Mouse (Mus musculus) kidney, postnatal 36 days (tissue): ENCODE data around the gene Pgam1.
"Not testable (repeated sequence)": the region's sequence is repeated elsewhere in the genome, so short reads cannot be mapped to it uniquely, and the experiment has no call there.

Experiments used
- DNase-seq, 2 experiments: peaks; one replicate each; pipeline ENCODE4 v3.0.0; 2021 to 2022; ENCODE audit warnings: mixed read lengths in 2 of 2

Gene Pgam1

DNA sequence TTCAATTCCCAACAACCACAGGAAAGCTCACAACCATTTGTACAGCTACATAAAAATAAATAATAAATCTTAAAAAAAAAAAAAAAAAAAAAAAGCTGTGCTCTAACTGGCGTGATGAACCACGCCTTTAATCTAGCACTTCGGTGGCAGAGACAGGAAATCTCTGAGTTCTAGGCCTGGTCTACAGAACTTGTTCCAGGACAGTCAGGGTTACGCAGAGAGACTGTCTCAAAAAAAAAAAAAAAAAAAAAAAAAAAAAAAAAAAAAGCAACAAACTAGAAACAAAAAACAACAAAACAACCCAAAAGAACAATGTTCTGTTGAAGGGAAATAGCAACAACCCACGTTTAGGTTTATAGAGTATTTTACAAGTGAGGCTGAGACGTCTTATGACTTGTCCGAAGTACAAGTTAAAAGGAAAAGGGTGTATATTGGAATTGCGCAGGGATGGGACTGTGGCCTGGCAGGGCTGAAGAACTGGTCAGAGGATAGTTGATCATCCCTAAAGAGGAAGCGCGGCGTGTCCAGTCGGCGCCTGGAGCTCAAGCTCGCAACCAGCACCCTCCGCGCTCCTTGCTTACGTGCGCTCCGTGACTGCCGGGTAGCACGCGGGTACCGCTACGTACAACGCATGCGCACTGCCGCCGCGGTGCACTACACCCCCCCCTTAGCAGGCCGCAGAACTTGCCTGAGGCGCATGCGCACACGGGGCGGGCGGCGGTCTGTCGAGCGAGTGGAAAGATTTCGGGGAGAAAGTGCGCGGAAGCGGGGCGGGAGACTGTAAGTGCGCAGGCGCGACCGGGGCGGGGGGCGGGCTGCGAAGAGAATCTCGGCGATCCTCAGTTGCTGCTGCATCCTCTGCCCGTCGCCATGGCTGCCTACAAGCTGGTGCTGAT, at the start of gene Pgam1:
Gene Pgam1 (plus strand): TSS at position 746 of the 896 bp plus-strand sequence.
- DNase-seq, result peak; percentile 97 to 98

DNA sequence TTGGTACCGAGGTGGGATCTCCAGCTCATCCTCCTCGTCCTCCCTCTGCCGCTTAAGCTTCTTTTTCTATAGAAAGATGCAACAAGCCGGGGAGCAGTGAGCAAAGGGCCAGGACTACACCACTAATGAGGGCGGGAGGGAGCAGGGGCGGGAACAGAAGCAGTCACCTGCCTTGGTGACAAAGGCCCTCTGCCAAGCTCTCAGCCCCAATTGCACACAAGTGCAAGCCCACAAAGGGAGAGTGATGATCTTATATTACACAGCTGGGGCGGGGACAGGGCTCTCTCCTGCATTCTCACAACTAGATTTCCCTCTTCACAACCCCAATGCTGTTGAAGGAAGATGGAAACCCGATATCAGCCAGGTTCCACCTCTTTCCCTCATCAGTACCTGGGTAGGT, 45.0 kb upstream of the Pgam1 start:
- no peak for DNase-seq

DNA sequence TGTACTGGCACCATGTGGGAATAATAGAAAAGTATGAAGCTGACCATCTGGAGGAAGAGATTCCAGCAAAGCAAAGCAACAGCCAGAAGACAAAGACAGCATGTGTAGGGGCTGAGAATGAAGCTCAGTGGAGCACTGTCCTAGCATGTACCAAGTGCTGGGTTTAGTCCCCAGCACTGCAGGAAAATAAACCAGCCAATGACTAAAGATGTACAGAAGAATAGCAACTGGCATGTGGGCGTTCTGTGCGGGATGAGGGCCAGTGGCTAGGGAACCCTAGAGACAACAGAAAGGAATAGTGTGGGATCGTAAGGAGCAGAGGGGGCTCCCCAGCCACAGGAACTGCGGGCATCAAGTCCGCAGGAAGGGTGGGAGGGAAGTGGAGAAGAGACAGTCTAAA, 42.4 kb upstream of the Pgam1 start:
- DNase-seq, result no peak

DNA sequence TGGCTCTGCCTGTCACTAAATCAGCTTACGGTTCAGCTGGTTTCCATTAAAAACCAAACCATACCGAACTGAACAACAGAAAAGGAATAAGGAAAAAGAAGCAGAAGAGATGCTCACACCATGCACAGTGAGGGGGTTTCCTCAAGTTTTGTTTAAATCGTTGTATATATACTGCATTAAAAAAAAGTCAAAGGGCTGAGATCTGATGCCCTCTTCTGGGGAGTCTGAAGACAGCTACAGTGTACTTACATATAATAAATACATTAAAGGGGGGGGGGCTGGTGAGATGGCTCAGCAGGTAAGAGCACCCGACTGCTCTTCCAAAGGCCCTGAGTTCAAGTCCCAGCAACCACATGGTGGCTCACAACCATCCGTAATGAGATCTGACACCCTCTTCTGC, 41.8 kb upstream of the Pgam1 start:
- DNase-seq, result not testable (repeated sequence)

DNA sequence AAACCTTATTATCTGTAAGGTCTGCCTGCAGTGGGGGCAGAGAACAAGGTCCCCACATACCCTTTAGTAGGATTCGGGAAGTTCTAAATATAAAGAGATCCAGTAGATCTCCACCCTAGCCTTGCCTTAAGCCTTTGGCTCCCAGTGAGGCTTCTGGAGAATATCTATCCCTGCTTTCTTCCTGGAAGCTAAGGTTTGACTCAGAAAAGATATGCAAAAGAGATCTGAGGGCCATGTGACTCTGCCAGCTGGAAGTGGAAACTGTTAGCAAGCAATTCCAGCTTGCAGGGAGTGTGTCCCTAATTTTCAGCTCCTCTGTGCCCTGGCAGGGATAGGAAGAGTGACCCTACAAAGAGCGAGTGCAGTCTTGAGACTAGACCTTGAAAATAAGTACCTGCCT, 39.4 kb upstream of the Pgam1 start:
- DNase-seq, result no peak

DNA sequence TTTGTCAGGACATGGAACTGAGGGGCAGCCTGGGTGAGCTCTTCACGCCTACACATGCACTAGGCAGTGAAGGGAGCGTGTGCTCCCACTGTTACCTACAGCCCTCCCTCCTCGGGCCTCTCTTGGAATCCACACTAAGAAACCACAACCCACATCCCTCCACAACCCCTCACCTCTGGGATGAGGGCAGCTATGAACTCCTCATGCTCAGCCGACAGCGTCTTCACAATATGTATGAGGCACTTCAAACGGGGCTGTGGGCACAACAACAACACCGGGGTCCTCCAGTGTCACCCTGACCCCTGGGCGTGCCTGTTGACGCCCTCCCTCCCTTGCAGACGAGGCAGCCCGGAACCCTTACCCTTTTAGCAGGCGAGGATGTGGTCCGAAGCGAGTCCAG, 37.4 kb upstream of the Pgam1 start:
- no peak for DNase-seq

DNA sequence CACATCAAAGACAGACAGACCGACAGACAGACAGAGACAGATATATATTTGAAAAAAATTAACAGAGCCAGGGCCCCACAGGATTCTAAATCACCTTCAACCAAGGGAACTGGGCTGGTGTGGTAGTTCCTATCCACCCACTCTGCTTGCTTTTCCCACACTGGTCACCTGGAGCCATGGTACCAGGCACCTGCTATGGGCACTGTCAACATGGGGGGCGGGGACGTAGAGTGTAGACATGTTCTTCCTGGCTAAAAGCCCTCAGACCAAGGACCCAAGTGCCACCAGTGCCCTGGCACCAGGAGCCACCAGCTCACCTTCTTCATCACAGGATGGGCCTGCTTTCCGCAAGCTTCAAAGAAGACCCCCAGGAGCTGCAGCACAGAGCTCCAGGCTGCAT, 29.9 kb upstream of the Pgam1 start:
- DNase-seq, result no peak

DNA sequence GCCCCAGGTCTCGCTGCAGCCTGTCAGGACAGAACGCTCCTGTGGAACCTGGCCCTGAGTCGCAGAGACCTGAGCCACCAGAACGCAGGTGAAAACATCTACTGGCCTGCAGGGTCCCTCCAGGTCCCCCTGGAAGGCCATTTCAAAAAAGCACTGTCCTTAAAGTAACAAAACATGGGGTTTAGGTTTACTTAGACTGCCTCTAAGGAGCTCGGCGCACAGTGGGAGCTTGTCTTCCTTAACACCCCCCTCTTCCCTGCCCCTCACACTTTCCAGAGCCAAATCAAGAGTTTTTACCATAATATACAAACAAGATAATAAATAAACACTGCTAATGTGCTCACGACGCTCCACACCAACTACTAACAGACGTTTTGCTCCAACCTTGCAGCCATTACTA, 27.8 kb upstream of the Pgam1 start:
- no peak for DNase-seq

DNA sequence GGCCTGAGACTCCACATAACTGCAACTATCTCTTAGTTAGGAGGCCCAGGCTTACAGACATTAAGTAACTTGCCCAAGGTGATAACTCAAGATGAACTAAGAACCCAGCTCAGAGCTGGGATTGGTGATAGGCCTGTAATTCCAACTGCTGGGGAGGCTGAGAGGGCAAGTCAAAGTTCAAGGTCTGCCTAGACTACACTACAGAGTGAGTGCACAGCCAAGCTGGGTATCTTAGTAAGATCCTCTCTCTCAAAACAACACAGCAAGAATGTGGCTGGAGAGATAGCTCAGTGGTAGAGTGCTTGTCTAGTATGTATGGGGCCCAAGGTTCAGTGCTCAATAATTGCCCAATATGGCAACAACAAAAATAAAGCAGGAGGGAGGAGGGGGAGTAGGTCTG, 23.5 kb upstream of the Pgam1 start:
- no peak for DNase-seq

DNA sequence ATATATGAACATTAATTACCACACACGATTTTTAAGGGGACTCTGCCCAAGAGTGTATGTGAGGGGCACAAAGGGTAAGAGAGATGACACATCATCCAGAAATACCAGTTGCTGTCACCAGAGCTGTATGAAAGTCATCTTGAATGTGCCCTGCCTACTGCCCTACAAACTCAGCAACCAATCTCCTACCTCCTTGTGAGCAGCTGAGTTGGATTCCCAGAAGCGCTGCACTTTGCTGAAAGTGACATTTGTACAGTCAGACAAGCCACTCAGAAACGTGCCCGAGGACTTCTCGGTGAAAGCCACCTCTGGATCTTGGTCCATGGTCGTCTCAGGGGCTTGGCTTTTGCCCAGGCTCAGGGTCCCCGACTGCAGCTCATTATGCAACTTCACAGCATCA, 16.8 kb upstream of the Pgam1 start:
- DNase-seq, result no peak

DNA sequence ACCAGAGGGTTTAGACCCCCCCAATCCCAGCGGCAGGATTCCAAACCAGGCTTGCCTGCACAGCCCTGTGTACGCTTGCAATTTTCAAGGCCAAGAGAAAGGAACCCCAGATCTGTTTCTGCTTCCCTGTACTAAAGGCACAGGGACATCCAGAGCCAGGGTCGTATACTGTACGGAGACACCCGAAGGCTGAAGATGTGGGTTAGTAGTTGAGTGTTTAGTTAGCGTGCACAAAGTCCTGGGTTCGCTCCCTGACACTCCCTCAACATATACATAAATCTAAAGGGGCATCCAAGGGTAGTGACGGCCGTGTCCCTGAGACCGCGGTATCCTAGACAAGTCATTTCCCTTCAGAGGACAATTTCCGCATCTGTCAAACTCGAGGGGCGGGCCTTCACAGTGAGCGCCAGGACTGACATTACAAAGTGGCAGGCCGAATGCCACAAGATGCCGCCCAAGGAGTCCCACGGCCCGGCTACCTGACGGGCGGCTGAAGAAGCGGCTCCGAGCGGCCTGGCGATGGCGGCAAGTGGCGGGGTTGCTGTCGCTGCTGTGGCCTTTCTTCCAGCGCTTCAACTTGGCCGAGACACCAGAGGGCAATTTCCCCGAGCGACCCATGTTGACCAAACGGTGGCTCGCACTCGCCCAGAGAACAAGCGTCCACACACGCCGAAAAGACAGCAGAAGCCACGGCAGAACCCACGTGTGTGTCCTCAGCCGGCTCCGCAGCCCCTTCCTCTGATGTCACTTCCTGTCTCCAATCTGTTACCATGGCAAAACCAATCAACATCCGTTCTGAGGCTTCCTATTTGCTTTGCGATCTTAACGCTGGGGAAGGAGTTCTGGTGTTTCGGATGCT, 16.0 kb upstream of the Pgam1 start, which contains the start of gene Rrp12:
Gene Rrp12 (minus strand): TSS at position 714 of the 859 bp plus-strand sequence.
- DNase-seq, result peak; percentile 84 to 93

DNA sequence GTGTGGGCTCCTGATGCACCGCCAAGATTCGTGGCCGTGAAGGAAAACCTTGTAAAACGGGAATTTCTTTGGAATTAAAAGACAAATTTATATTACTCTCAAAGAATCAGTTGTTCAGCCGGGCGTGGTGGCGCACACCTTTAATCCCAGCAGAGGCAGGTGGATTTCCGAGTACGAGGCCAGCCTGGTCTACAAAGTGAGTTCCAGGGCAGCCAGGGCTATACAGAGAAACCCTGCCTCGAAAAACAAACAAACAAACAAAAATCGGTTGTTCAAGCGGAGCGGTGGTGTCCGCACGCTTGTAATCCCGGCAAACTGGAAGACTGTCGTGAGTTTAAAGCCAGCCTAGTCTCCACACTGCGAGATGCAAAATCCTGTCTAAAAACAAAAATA, 15.4 kb upstream of the Pgam1 start:
- DNase-seq, result no peak

DNA sequence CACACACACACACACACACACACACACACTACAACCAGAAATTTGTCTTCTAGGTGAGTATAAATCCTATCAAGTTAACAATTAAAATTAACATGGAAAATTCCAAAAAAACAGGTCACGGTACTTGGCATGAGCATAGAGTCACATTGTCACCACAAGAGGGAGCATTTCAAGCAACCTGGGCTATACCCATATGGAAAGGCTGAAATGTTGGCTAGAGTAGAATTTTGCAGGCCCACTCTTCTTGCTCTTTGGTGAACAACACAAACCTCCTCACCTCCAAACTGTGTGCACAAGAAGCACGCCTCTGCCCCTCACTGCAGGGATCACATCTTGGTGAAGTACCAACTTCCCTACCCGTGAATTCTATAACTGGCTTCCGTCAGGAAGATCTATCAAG, 12.9 kb upstream of the Pgam1 start:
- peak; percentile 54 to 55 for DNase-seq

DNA sequence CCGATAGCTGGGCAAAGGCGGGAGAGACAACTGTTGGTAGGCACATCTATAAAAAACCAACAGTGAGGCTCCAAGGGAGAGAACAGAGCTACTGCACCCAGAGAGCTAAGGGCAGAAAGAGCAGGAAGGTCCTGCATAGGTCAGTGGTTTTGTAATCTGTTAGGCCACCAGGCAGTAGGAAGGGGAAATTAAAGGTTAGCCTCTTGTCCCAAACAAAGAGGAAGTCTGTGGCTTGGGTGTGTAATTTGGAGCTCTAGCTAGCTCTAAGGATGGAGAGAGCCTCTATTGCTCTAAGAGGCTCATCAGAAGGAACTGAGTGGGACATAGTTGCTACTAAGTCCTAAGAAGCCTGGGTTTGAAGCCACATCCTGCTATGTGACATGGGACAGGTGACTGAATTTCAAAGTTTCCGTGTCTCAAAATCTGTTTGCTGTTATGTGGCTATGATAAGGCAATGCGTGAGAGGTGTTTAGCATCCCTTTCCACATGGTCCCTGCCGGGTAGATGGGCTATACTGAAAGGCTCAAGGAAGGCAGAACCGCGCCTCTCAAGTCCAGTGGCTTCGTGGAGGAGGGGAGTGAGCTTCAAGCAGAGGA, 11.1 kb upstream of the Pgam1 start:
- DNase-seq, result no peak

DNA sequence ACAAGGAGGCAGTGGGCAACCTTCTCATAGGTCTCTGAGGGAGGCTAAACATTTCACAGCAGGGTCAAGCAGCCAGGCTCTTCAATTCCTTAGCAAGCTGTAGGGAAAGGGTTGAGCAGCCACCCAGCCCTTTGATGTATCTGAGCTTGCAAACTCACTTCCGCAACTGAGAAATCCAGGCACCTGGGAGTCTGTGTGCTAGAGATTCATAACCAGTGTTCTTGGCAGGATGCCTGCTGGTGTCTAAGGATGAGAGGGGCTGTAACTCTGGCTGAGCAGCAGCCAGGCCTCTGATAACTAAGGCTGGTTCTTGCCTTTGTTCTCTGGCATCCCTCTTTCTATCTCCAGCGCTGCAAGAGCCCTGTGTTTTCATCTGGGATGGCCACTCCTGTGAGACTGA, 10.0 kb upstream of the Pgam1 start:
- DNase-seq, result no peak

DNA sequence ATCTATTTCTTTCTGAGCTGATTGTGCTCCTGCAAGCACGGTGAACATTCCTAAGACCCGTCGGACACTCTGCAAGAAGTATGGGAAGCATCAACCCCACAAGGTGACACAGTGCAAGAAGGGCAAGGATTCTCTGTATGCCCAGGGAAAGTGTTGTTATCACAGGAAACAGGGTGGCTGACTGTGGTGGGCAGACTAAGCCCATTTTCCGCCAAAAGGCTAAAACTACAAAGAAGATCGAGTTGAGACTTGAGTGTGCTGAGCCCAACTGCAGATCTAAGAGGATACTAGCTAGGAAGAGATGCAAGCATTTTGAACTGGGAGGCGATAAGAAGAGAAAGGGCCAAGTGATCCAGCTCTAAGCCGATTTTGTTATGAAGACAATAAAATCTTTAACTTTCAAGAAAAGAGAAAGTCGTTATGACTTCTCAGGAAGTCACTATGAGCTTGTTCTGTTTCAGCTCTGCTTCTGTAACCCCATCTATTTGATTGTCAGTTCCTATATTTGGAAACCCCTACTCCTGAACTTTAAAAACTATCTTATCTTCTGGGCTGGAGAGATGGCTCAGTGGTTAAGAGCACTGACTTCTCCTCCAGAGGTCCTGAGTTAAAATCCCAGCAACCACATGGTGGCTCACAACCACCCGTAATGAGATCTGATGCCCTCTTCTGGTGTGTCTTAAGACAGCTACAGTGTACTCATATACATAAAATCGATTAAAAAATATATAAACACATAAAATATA, 8.7 kb upstream of the Pgam1 start:
- no peak for DNase-seq

DNA sequence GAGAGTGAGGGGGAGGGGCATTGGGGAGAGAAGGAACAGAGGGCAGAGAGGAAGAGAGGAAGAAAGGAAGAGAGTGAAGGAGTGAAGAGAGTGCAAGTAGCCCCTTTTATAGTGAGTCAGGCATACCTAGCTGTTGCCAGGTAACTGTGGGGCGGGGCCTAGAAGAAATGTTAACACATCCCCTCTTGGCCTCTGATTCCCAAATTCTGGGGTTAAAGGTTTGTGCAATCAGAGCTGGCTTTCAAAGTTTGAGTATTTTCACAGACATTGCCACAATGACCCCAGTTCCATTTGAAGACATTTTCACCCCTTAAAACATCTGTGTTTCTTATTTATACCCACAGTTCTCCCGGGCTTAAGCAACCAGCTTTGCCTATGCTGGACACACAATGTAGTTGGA, 6.5 kb upstream of the Pgam1 start:
- no peak for DNase-seq

DNA sequence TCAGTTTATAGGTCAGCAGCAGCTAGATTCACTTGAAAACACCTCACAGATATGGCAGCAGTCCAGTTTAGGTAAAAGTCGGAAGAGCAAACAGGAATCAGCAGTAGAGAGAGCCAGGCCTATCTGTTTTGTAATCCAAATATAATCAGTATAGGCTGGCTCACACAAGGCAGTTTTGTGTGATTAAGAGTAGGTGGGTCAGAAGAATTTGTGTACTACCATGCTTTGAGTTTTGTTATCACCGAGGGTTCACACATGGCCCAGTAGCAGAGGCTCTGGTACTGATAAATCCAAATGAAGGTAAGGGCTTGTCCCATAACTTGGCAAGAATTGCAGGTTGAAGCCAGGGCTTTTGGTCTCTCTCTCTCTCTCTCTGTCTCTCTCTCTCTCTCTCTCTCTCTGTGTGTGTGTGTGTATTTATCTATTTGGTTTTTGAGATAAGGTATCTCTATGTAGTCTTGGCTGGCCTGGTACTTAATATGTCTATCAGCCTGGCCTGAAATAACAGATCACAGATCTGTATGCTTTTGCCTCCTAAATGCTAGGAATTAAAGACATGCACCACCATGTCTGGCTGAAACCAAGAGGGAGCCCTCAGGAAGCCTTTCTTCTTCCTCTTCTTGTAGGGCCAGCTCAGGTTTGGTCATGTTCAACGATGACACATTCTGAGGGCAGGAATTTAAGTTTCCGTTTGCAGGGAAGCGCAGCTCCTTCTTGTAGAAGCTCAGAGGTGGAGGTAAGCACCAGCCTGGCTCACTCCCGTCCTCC, 5.2 kb upstream of the Pgam1 start:
- DNase-seq, result no peak

DNA sequence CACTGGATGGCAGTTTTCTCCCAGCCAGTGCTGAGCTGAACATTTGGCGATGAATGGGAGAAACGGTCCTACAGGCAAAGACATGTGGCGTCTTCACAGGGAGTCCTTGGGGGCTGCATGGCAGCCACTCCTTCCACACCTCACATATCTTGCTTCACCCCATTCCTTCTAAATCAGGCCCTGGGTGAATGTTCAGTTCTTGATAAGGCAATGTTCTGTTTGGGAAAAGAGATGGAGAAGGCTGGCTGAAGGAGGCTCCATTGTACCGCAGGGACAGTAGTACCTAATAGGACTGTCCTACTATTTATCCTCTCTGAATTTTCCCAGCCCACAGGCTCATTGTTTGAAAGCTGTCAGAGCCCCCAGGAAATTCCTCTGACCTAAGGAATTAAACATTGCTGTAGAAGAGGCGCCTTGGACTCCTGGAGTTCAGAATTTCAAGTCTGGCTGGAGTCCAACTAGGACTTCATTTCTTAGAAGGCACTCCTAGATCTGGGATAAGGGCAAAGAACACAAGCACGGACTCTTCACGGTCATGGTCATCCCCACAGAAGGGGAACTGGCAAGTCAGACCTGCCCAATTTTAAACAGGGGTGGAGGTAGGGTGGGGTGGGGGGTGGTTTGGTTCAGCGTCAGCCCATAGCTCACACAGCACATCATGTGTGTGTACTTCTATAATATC, 4.5 kb upstream of the Pgam1 start:
- DNase-seq, result peak; percentile 53 to 61

DNA sequence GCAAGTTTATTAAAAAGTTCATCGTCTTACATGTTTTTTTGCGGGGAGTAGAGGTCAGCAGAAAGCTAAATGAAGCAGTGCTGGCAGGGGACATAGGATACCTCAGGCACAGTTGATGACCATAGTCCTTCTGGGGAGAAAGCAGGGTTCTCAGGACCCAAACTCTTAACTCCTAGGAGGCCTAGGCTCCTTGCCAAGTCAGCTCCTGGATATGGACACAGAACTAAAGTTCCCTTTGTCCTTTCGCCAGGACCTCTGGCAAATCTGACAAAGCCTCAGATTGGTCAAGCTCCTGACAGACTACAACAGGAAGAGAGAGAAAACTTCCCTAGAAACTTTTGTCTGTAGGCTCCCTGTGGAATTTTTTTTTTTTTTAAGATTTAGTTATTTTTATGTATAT, 3.0 kb upstream of the Pgam1 start:
- DNase-seq, result peak in 1 of 2 experiments; percentile 68

DNA sequence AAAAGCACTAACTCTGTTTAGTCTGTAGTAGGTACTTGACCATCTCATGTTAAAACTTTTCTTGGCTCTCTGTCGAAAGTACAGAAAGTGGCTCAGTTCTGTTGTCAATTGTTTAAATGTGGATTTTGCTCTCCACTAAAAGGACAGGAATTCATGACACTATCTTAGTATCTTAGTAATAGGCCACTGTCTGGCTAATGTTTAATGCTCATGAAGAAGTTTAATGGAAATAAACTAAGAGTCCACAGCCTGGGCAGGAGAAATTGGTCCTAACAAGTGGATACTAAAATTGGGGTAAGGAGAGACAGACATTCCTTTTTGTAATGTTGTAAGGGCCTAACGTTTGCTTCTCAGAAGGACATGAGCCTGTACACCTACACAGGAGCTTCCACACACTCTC, 1.3 kb upstream of the Pgam1 start:
- DNase-seq, result peak in 1 of 2 experiments; percentile 46
